Mouse (Mus musculus) olfactory bulb, adult 2 months (tissue): ENCODE data around the gene Bpifb1.

Experiments used
- CTCF ChIP-seq: fragments of 200-500 bp; IDR thresholded peaks from 2 replicates; pipeline ENCODE4 v1.5.1; 2012; ENCODE audit warnings: low read depth, mild to moderate bottlenecking, low read length, moderate library complexity; ENCODE audit not compliant: insufficient read depth
- POLR2A ChIP-seq: fragments of 200-500 bp; IDR thresholded peaks from 2 replicates; pipeline ENCODE4 v1.6.1; 2012; ENCODE audit warnings: mild to moderate bottlenecking, low read depth, low read length, moderate library complexity; ENCODE audit not compliant: insufficient read depth

DNA sequence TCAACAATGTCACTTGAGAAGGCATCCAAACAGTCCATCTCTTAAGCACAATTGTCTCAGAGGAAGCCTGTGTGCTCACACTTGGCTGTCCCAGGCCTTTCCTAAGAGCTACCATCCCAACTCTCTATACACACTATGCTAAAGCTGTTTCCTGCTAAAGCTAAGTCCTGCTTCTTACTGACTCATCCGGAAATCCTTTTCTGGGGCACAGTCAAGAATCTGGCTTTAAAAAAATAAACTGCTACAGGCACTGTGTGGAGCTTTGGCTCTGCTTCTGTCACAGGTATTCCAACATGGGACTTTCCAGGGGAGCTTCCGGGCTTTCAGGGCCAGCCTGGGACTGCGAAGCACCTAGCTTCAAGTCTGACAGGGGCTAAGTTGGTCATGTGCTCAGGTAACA lies 4.9 kb upstream of the Bpifb1 start:
- no peak for TF ChIP-seq CTCF
- TF ChIP-seq POLR2A, result no peak
